Mouse (Mus musculus): Measurements from ENCODE around the gene Rnf214. TPM values are rescaled to one million over a fixed set of nuclear protein-coding genes. Genes with fewer than 3 reads are reported as not detected.

Rnf214 gene
- total RNA-seq, 2 experiments from 2014 or later = 75.2 to 81.3 TPM

GRCm38 (mm10) chr9:45839982-45840300, 66.8 kb downstream of the Rnf214 start:
- H3K4me3 ChIP-seq = peak overlapping the region; percentile 95
- no peak for DNase-seq (ENCODE audit: low spot score in 2 of 2)
- peak overlapping the region; percentile 94; the same call in 1 of the 2 replicates for H3K27ac ChIP-seq
- TF ChIP-seq CTCF (conservative IDR thresholded peaks at IDR 0.05) = no peak

- Histone ChIP-seq H3K27ac (peak overlapping the region; percentile 94), H3K4me3 (peak overlapping the region; percentile 95)
- no peak for TF ChIP-seq CTCF (conservative IDR thresholded peaks at IDR 0.05)
- DNase-seq (ENCODE audit: low spot score in 2 of 2) = no peak
Observed at GRCm38 (mm10) chr9:45839139-45839981, 67.4 kb downstream of the Rnf214 start.

GRCm38 (mm10) chr9:45838434-45839138, 68.1 kb downstream of the Rnf214 start, which contains the start of gene Bace1:
Gene Bace1 (plus strand): TSS chr9:45838580.
- Histone ChIP-seq H3K27ac (peak within 1 kb of the TSS; percentile 94), H3K4me3 (peak within 1 kb of the TSS; percentile 95)
- peak; percentile 68 for TF ChIP-seq CTCF (conservative IDR thresholded peaks at IDR 0.05)
- DNase-seq (ENCODE audit: low spot score in 2 of 2) = peak; percentile 90 to 93

GRCm38 (mm10) chr9:45838069-45838433, 68.7 kb downstream of the Rnf214 start:
- TF ChIP-seq CTCF (conservative IDR thresholded peaks at IDR 0.05) = no peak
- no peak for DNase-seq (ENCODE audit: low spot score in 2 of 2)
- peak overlapping the region; percentile 94 for H3K27ac ChIP-seq
- H3K4me3 ChIP-seq = peak overlapping the region; percentile 95

GRCm38 (mm10) chr9:45833461-45833860, 73.2 kb downstream of the Rnf214 start:
- no peak overlapping the region for H3K27ac ChIP-seq
- DNase-seq (ENCODE audit: low spot score in 2 of 2) = no peak
- TF ChIP-seq CTCF (conservative IDR thresholded peaks at IDR 0.05) = no peak
- H3K4me3 ChIP-seq = no peak overlapping the region

- no peak overlapping the region for H3K4me3 ChIP-seq
- no peak for DNase-seq (ENCODE audit: low spot score in 2 of 2)
- H3K27ac ChIP-seq = no peak overlapping the region
- TF ChIP-seq CTCF (conservative IDR thresholded peaks at IDR 0.05) = no peak
Observed at GRCm38 (mm10) chr9:45832898-45833297, 73.8 kb downstream of the Rnf214 start.

- peak; percentile 55 to 60 for DNase-seq (ENCODE audit: low spot score in 2 of 2)
- Histone ChIP-seq H3K27ac (no peak overlapping the region), H3K4me3 (peak overlapping the region; percentile 65)
- TF ChIP-seq CTCF (conservative IDR thresholded peaks at IDR 0.05) = peak; percentile 91
Observed at GRCm38 (mm10) chr9:45829107-45829506, 77.6 kb downstream of the Rnf214 start.

- no peak for TF ChIP-seq CTCF (conservative IDR thresholded peaks at IDR 0.05)
- peak within 1 kb of the TSS; percentile 76 for H3K27ac ChIP-seq
- DNase-seq (ENCODE audit: low spot score in 2 of 2) = peak; percentile 83 to 93
- H3K4me3 ChIP-seq = peak within 1 kb of the TSS; percentile 65
Observed at GRCm38 (mm10) chr9:45828291-45828963, 78.3 kb downstream of the Rnf214 start, which contains the start of gene Cep164. Gene Cep164 (minus strand): TSS chr9:45828691.

GRCm38 (mm10) chr9:45827663-45828290, 78.9 kb downstream of the Rnf214 start:
- Histone ChIP-seq H3K4me3 (peak overlapping the region; percentile 65), H3K27ac (peak overlapping the region; percentile 76)
- TF ChIP-seq CTCF (conservative IDR thresholded peaks at IDR 0.05) = no peak
- DNase-seq (ENCODE audit: low spot score in 2 of 2) = no peak

- TF ChIP-seq CTCF (conservative IDR thresholded peaks at IDR 0.05) = no peak
- no peak for DNase-seq (ENCODE audit: low spot score in 2 of 2)
- no peak overlapping the region for H3K27ac ChIP-seq
- H3K4me3 ChIP-seq = no peak overlapping the region
Observed at GRCm38 (mm10) chr9:45818406-45819011, 88.2 kb downstream of the Rnf214 start.

- no peak for DNase-seq (ENCODE audit: low spot score in 2 of 2)
- Histone ChIP-seq H3K27ac (no peak overlapping the region), H3K4me3 (no peak overlapping the region)
- TF ChIP-seq CTCF (conservative IDR thresholded peaks at IDR 0.05) = no peak
Observed at GRCm38 (mm10) chr9:45815525-45815924, 91.2 kb downstream of the Rnf214 start.

GRCm38 (mm10) chr9:45815113-45815512, 91.6 kb downstream of the Rnf214 start:
- peak; percentile 29 to 59 for DNase-seq (ENCODE audit: low spot score in 2 of 2)
- no peak for TF ChIP-seq CTCF (conservative IDR thresholded peaks at IDR 0.05)
- Histone ChIP-seq H3K4me3 (no peak overlapping the region), H3K27ac (no peak overlapping the region)

Small RNA genes within 50 kb of the gene (microRNA-seq; reads per million reads assigned to microRNA genes)
- gene Mir7087 = 0 to 0.74 reads per million in 2 experiments

Other genes with a start within 250 kb of the Rnf214 start
- gene Cep164, start 78.2 kb downstream of the Rnf214 start, total RNA-seq (2021) = 10 to 100 TPM; 13.6 TPM
- gene Bace1, start 68.3 kb downstream of the Rnf214 start, total RNA-seq (2021) = 10 to 100 TPM; 76.6 to 80.3 TPM
- gene Pcsk7, start 414 bp downstream of the Rnf214 start, total RNA-seq (2021) = 10 to 100 TPM; 25.0 to 28.0 TPM
- 10 to 100 TPM in 1 of 2 experiments, 1 to 10 TPM in 1; 7.0 to 13.2 TPM for gene Tagln, start 29.1 kb upstream of the Rnf214 start, total RNA-seq (2021)
- gene Sidt2, start 48.3 kb upstream of the Rnf214 start, total RNA-seq (2021) = 10 to 100 TPM; 78.3 to 80.8 TPM
- 100 to 1,000 TPM; 215 to 228 TPM for gene Pafah1b2, start 105.8 kb upstream of the Rnf214 start, total RNA-seq (2021)
- 100 to 1,000 TPM; 133 to 141 TPM for gene Sik3, start 105.9 kb upstream of the Rnf214 start, total RNA-seq (2021)

Measured in layer of hippocampus, adult 2 months (tissue).